1 mouse cellular context compared by ENCODE assay signal in the genomic region with DNA sequence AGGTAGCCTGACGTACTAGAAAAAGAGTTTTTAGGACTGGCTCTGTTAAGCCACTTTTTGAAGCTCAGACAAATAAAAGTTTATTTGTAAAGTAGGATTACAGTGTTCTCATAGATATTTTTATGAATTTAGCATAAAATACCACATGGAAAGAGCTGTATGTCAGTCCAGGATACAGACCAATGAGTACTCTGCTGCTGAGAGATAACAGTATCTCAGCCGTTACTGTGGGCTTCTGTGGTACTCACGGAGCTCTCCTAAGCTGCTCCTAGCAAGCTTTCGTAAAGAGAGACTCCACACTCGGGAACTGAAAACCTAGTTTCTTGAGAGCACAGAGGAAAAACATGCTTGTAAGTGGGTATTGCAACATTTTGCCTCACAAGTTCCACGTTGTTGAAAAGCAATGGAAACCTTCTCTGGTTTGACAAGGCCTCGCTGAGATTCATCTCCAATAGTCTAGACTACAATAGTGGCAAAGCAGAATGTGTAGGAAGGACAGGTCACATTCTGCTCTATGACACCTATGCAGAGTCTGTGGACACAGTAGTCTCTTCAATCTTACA.
A peak's percentile ranks its signal among the peaks of the same experiment; 100 is the strongest.
TF ChIP-seq lines count a peak whose summit lies in the region.

No protein-coding gene starts in this region.

TF ChIP-seq in MEL, 35 proteins besides CTCF, POLR2A, EP300 and RAD21 (continued from another document):
- TF ChIP-seq RCOR1 (IDR thresholded peaks at IDR 0.05; ENCODE audit: low read depth, low read length) = peak; percentile 57; the same call in 1 of the 2 replicates
- TF ChIP-seq BHLHE40 (IDR thresholded peaks at IDR 0.05; ENCODE audit: borderline replicate concordance, low read depth, low read length) = no peak
- TF ChIP-seq MXI1 (IDR thresholded peaks at IDR 0.05; ENCODE audit: low read depth, low read length) = peak; percentile 81; the same call in 1 of the 2 replicates
- peak; percentile 96 for TF ChIP-seq TCF12 (IDR thresholded peaks at IDR 0.05; ENCODE audit: low read depth, low read length)
- peak; percentile 73; the same call in 1 of the 2 replicates for TF ChIP-seq MYB (IDR thresholded peaks at IDR 0.05; ENCODE audit: low read depth, low read length)
- TF ChIP-seq ZNF384 (IDR thresholded peaks at IDR 0.05; ENCODE audit: low read depth, low read length) = no peak
- TF ChIP-seq CHD1 (IDR thresholded peaks at IDR 0.05; ENCODE audit: low read depth, low read length) = no peak
- no peak for TF ChIP-seq ZC3H11A (IDR thresholded peaks at IDR 0.05; ENCODE audit: low read depth, low read length)
- TF ChIP-seq ELF1 (IDR thresholded peaks at IDR 0.05; ENCODE audit: low read depth, low read length) = 0 out of 2 replicates have a peak, but pooled peaks have one; percentile 2
- TF ChIP-seq TAL1 (IDR thresholded peaks at IDR 0.05; ENCODE audit: low read length) = peak; percentile 86
- peak; percentile 85; the same call in 1 of the 2 replicates for TF ChIP-seq MYC (IDR thresholded peaks at IDR 0.05; ENCODE audit: low read depth, low read length)
- peak; percentile 79; the same call in 1 of the 2 replicates for TF ChIP-seq ETS1 (IDR thresholded peaks at IDR 0.05; ENCODE audit: low read depth, low read length)
- TF ChIP-seq GATA1 (IDR thresholded peaks at IDR 0.05; ENCODE audit: low read depth, low read length) = peak; percentile 98
- no peak for TF ChIP-seq GABPA (IDR thresholded peaks at IDR 0.05; ENCODE audit: low read depth, low read length)
- TF ChIP-seq POLR2AphosphoS2 (IDR thresholded peaks at IDR 0.05; ENCODE audit: low read length) = no peak
- TF ChIP-seq MAZ (IDR thresholded peaks at IDR 0.05; ENCODE audit: low read depth, low read length) = no peak
TF ChIP-seq in MEL: peak in this region for 11.
